Mouse (Mus musculus) thymus, adult 2 months (tissue): ENCODE data around the gene Hjurp.

Experiments used
- CTCF ChIP-seq: fragments of 200-500 bp; IDR thresholded peaks from 2 replicates; pipeline ENCODE4 v1.5.1; 2012; ENCODE audit warnings: mild to moderate bottlenecking, control low read depth, low read length, moderate library complexity, borderline replicate concordance; ENCODE audit not compliant: control insufficient read depth, poor library complexity, insufficient read depth; ENCODE audit errors: extremely low read depth
- POLR2A ChIP-seq: fragments of 200-500 bp; IDR thresholded peaks from 2 replicates; pipeline ENCODE4 v1.6.1; 2012; ENCODE audit warnings: mild to moderate bottlenecking, low read length, control low read depth, moderate library complexity; ENCODE audit not compliant: control insufficient read depth, poor library complexity, insufficient read depth; ENCODE audit errors: extremely low read depth

GRCm38 (mm10) chr1:88288789-88289127 lies 11.3 kb upstream of the Hjurp start:
- TF ChIP-seq CTCF (no peak), POLR2A (no peak)
